Mouse (Mus musculus): ENCODE data around the gene Hlcs. TPM values are rescaled to one million over a fixed set of nuclear protein-coding genes. Genes with fewer than 3 reads are reported as not detected.

Hlcs gene
- polyA plus RNA-seq, 1 experiment = 6.6 TPM

GRCm38 (mm10) chr16:94084711-94085602 lies 228.4 kb downstream of the Hlcs start, which contains the start of gene Sim2:
TSS of gene Sim2 (plus strand) at chr16:94084931.
- no peak within 1 kb of the TSS for H3K27ac ChIP-seq (replicated peaks; ENCODE audit: low read depth, low read length)
- H3K4me3 ChIP-seq (ENCODE audit: insufficient read depth, low read depth, low read length) = peak within 1 kb of the TSS; percentile 57
- H3K4me1 ChIP-seq (ENCODE audit: control insufficient read depth, insufficient read depth, insufficient read length, low read length) = peaks cover 3% of the 10 kb centered on the region; the same call in 1 of the 2 replicates

- peaks cover 3% of the 10 kb centered on the region; the same call in 1 of the 2 replicates for H3K4me1 ChIP-seq (ENCODE audit: control insufficient read depth, insufficient read depth, insufficient read length, low read length)
- 0 out of 2 replicates have a peak overlapping the region, but pooled peaks have one; percentile 57 for H3K4me3 ChIP-seq (ENCODE audit: insufficient read depth, low read depth, low read length)
- H3K27ac ChIP-seq (replicated peaks; ENCODE audit: low read depth, low read length) = no peak overlapping the region
These were observed 229.4 kb downstream of the Hlcs start for GRCm38 (mm10) chr16:94083848-94084525.

GRCm38 (mm10) chr16:94082960-94083847 lies 230.2 kb downstream of the Hlcs start:
- no peak overlapping the region for H3K27ac ChIP-seq (replicated peaks; ENCODE audit: low read depth, low read length)
- H3K4me1 ChIP-seq (ENCODE audit: control insufficient read depth, insufficient read depth, insufficient read length, low read length) = peaks cover 3% of the 10 kb centered on the region; the same call in 1 of the 2 replicates
- H3K4me3 ChIP-seq (ENCODE audit: insufficient read depth, low read depth, low read length) = no peak overlapping the region

- Histone ChIP-seq H3K27ac (replicated peaks; ENCODE audit: low read depth, low read length) (no peak overlapping the region), H3K4me3 (ENCODE audit: insufficient read depth, low read depth, low read length) (no peak overlapping the region), H3K4me1 (ENCODE audit: control insufficient read depth, insufficient read depth, insufficient read length, low read length) (peaks cover 3% of the 10 kb centered on the region; the same call in 1 of the 2 replicates)
These were observed 231.2 kb downstream of the Hlcs start for GRCm38 (mm10) chr16:94081996-94082708.

- Histone ChIP-seq H3K4me1 (ENCODE audit: control insufficient read depth, insufficient read depth, insufficient read length, low read length) (peaks cover 3% of the 10 kb centered on the region; the same call in 1 of the 2 replicates), H3K27ac (replicated peaks; ENCODE audit: low read depth, low read length) (no peak overlapping the region), H3K4me3 (ENCODE audit: insufficient read depth, low read depth, low read length) (no peak overlapping the region)
These were observed 231.8 kb downstream of the Hlcs start for GRCm38 (mm10) chr16:94081596-94081995.

GRCm38 (mm10) chr16:94079856-94080555 lies 233.4 kb downstream of the Hlcs start:
- H3K27ac ChIP-seq (replicated peaks; ENCODE audit: low read depth, low read length) = no peak overlapping the region
- H3K4me3 ChIP-seq (ENCODE audit: insufficient read depth, low read depth, low read length) = no peak overlapping the region
- H3K4me1 ChIP-seq (ENCODE audit: control insufficient read depth, insufficient read depth, insufficient read length, low read length) = no peaks in the 10 kb centered on the region

- no peak overlapping the region for H3K4me3 ChIP-seq (ENCODE audit: insufficient read depth, low read depth, low read length)
- H3K27ac ChIP-seq (replicated peaks; ENCODE audit: low read depth, low read length) = no peak overlapping the region
- no peaks in the 10 kb centered on the region for H3K4me1 ChIP-seq (ENCODE audit: control insufficient read depth, insufficient read depth, insufficient read length, low read length)
These were observed 234.1 kb downstream of the Hlcs start for GRCm38 (mm10) chr16:94079075-94079855.

Other genes starting within 250 kb of the Hlcs start
- 0.52 and 0.96 TPM in 2 replicates for gene Sim2, start 228.6 kb downstream of the Hlcs start, polyA plus RNA-seq (2012; ENCODE audit: insufficient read depth, insufficient read length, missing spikeins)
- 1.3 and 2.5 TPM in 2 replicates for gene Ripply3, start 14.8 kb upstream of the Hlcs start, polyA plus RNA-seq (2012; ENCODE audit: insufficient read depth, insufficient read length, missing spikeins)
- 13.1 and 18.5 TPM in 2 replicates for gene Ttc3, start 57.0 kb upstream of the Hlcs start, polyA plus RNA-seq (2012; ENCODE audit: insufficient read depth, insufficient read length, missing spikeins)
- gene Pigp, start 58.3 kb upstream of the Hlcs start, polyA plus RNA-seq (2012; ENCODE audit: insufficient read depth, insufficient read length, missing spikeins) = 88.8 and 109 TPM in 2 replicates
- gene Vps26c, start 213.3 kb upstream of the Hlcs start, polyA plus RNA-seq (2012; ENCODE audit: insufficient read depth, insufficient read length, missing spikeins) = 12.1 and 19.1 TPM in 2 replicates